Mouse (Mus musculus): ENCODE results near the gene Csrp1. TPM values are rescaled to one million over a fixed set of nuclear protein-coding genes. Genes with fewer than 3 reads are reported as not detected.
A peak's percentile ranks its signal among the peaks of the same experiment; 100 is the strongest.

The Csrp1 gene
- total RNA-seq, 2 experiments from 2014 or later: 197 to 219 TPM

DNA sequence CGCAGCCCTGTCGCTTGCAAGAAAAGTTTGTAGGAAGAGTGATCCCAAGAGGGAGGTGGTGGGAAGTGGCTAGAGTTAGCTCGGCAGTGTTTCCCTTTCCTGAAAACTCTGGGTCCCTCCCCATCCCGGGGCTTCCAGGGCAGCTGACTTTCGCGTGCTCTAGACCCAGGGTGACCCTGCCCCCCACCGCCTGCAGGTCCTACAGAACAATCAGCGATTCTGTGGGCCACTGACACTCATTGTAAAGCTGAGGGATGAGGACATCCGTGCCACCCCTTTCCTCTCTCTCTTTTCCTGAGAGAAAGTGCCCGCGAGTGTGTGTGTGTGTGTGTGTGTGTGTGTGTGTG, 9.5 kb downstream of the Csrp1 start:
- DNase-seq (ENCODE audit: extremely low spot score in 1 of 2, low spot score in 1 of 2): no peak

DNA sequence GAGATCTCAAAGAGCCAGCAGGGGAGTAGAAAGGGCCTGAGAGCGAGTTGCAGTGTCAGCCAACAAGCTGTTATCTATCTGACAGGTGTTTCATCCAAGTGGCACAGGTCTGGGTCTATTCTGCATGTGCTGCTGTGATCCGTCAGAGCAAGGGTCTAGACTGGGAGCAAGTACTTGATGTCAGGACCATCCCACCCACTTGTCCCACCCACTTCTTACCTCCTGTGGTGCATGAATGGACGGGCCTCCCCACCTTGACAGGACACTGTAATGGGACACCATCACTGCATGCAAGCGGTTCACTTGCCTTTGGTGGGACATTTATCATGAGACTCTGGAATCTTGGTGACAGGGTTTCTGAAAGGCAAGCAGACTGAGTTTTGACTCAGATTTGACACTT, 10.0 kb downstream of the Csrp1 start:
- DNase-seq (ENCODE audit: extremely low spot score in 1 of 2, low spot score in 1 of 2): no peak

DNA sequence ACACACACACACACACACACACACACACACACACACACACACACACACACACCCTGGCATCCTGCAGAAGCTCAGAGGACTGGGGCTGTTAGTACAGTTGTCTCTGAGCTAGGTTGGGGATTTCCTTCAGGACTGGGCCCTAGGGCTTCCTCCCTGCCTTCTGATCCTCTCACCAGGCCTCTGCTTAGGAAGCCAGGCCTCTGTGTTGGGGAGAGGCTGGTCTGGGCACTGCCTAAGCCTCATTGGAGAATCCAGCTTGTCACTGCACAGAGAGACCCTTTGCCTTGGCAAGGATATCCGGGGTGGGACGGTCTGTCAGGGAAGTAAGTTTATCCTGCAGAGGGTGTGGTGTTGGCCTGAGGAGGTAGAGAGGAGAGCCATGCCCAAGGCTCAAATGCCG, 10.4 kb downstream of the Csrp1 start:
- DNase-seq (ENCODE audit: extremely low spot score in 1 of 2, low spot score in 1 of 2): no peak

DNA sequence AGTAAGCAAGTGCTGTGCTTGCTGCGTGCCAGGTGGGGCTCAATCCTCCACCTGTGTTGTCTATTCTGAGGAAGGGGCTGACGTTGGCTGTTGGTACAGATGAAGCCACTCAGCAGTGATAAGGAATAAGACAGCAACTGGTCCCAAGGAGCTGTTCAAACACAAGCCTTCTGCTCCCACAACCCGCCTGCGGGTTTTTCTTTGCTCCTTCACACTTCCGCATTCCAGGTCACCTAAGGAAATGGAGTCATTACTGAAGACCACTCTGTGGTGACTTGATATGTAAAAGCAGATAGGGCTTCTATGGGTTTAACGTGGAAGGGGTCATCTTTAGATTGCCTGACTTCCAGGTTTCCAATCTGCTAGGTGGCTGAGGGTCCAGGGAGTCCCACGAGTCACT, 11.5 kb downstream of the Csrp1 start:
- no peak for DNase-seq (ENCODE audit: extremely low spot score in 1 of 2, low spot score in 1 of 2)

DNA sequence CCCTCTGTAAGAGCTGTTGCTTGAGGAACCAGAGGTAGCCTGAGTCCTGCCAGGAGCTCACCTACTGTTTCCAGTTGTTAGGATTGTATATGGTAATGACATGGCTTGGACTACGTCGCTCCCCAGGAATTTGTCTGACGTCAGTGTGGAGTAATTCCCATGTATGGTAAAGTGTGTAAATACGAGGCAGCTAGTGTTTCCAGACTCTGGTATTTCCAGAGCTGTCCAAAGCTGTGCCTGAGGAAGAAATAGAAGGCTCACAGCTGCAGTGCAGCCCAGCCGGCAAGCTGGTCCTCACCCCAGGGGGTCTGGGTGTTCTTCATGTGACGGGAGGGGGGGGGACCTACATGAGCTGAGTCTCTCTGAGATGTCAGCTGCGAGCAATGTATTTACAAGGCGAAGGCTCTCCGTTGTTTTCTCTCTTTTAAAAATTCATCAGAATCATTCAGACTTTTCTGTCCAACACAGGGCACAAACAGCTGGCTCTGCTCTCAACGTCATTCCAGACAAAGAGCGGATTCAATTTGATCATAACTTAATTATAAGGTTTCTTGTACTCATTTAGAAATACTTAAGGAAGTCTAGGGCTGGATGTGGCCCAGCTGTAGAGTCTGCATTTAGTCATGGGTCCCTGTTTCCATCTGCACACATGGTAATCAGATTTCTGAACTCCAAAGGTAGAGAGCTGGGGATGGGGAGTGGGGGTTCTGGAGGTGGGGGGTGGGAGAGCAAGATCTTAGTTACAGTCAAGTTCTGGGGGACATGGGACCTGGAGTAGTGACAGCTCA, 12.2 kb downstream of the Csrp1 start:
- DNase-seq (ENCODE audit: extremely low spot score in 1 of 2, low spot score in 1 of 2): no peak

DNA sequence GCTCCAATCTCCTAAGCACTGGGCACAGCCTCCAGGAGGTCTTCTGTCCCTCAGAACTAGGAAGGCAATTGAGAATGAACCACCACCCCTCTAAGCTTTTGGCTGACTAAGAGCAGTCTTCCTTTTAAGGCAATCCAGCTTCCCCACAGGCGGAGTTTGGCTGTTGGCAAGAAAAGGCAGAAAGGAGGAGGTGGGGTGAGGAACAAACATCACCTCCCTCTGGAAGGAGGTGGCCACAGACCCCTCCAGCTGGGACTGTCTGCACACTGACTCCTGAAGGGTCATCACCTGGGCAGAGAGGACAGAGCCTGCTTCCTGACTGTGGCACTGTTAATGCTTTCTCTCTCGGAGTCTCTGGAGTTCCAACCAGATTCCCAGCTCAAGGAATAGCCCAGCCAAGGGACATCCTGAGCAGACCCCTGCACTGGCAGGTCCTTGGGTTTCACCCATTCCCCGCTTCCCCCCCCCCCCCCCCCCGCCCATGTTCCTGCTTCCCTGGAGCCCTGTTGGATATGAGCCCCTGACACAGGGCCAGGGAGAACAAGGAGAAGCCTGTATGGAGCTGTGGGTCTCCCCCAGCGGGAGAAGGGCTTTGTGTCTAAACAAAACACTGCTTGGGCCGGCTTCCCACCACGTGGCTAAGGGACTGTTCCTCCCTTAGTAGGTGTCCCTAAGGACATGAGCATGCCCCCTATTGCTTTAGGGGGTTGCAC, 14.5 kb downstream of the Csrp1 start:
- DNase-seq (ENCODE audit: extremely low spot score in 1 of 2, low spot score in 1 of 2): peak in 1 of 2 experiments; percentile 47

DNA sequence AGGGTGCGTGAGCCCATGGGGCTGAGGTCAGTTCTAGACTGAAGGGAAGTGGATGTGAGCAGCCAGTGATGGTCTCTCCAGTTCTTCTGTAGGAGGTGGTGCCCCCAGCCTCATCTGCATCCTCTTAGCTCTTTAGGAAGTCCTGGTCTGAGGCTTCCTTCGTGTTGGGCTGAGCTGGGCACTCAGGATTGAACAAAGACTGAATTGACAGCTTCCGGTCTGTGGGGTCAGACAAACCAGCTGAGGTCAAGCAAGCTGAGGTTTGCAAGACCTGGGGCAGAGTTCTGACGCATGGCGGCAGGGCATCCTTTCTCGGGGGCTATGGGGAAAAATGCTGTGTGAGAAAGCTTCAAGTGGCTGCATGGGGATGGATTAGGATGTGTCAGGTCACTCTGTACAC, 15.6 kb downstream of the Csrp1 start:
- no peak for DNase-seq (ENCODE audit: extremely low spot score in 1 of 2, low spot score in 1 of 2)

DNA sequence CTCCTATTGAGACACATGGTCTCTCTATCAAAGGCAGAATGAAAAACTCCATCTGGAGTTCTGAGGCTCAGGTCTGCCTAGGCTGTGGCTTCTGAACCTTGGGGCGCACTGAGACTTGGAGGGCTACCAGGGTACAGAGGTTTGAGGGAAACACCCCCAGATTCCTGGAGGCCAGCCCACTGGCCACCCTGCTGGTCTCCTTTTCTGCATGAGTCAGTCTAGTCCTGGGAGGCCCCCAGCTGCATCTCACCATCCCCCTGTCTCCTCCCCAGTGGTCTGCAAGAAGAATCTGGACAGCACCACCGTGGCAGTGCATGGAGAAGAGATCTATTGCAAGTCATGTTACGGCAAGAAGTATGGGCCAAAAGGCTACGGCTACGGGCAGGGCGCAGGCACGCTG, 25.1 kb downstream of the Csrp1 start:
- DNase-seq (ENCODE audit: extremely low spot score in 1 of 2, low spot score in 1 of 2): no peak

DNA sequence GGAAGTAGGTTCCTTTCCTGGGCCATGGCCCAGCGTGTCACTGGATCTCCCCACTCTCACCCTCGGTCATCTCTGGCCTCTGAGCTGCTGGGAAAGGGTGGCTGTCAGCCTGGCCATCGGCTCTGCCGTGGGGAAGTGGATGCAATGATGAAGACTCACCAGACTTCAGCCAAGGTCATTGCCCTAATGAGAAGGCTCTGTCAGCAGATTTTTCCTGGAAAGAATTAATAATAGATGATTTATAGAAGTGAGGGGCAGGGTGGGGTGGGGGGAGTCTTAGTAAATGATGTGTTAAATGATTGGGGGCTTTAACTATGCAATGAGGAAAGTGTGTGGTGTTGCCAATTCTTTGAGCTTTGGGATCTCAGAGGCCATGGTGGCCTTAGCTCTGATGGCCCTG, 26.4 kb downstream of the Csrp1 start:
- DNase-seq (ENCODE audit: extremely low spot score in 1 of 2, low spot score in 1 of 2): no peak

DNA sequence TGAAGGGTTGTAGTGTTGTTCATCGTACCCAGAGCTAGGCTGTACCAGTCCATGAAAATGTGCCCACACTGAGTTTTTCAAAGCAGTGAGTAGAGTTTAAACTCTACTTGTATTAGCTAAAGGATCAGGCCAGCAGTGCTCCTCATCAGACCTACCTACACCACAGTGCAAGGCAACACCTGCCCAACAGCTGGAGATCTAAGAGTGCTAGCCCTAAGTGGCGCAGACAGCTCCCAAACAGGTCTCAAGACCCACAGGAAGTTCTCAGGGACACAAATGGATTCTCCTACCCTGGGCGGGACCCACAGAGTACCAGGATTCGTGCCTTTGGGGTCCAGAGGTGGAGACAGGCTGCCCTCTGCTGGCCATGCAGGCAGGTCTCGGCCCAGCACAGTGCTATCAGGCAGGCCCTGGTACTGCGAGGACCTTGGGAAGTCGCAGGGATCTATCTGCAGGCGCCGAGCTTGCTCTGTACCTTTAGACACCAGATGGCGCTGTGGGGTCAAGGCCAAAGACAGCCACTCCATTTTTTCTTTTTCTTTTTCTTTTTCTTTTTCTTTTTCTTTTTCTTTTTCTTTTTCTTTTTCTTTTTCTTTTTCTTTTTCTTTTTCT, 33.0 kb downstream of the Csrp1 start:
- peak; percentile 61 to 92 for DNase-seq (ENCODE audit: extremely low spot score in 1 of 2, low spot score in 1 of 2)

DNA sequence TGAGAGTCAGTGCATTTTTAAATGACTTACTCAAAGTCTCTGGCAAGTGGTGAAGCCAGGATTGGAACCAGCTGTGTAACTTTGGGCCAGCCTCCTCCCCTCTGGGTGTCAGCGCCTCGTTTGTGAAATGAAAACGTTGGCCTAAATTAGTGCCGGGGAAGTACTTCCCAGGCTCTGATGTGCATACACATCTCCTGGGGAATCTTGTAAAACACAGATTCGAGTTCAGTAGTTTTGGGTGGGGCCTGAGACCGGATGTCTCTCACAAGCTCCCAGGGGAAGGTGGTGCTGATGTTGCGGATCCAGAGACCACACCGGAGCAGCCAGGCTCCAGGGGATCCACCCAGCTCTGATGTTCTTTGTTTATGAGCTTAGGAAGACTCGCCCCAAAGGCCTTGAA, 35.4 kb downstream of the Csrp1 start:
- no peak for DNase-seq (ENCODE audit: extremely low spot score in 1 of 2, low spot score in 1 of 2)

DNA sequence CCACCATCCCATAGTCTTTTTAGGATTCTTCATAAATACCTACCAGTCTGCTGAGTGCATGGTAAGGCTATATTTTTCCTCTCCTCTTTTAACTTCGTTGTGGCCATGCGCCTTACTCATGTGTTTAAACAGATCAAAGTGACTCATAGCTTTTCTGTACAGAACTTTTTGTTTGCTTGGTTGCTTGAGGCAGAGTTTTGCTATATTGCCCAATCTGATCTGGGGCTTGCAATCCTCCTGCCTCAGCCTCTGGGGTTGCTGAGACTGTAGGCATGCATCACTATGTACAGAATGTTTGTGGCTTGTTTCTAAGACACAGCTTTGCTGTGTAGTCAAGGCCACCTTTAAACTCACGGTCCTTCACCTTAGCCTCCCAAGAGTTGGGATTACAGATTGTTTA, 36.1 kb downstream of the Csrp1 start:
- DNase-seq (ENCODE audit: extremely low spot score in 1 of 2, low spot score in 1 of 2): no peak

DNA sequence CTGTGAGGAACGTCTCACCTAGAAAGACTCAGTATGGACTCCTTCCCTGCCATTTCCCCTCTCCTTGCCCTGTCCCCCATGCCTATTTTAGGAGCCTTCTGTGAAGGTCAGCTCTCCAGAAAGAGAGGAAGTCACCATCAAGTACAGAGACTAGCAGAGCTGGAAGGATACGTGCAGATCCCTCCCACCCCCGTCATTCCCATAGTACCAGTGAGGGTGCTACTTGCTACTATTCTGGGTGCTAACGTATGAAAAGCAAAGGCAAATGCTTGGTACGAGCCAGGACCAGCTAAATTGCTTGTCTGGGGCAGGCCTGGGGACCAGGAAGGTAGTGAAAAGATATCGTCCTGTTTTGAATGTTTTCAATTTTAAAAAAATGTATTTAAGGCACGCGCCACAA, 37.4 kb downstream of the Csrp1 start:
- DNase-seq (ENCODE audit: extremely low spot score in 1 of 2, low spot score in 1 of 2): no peak

DNA sequence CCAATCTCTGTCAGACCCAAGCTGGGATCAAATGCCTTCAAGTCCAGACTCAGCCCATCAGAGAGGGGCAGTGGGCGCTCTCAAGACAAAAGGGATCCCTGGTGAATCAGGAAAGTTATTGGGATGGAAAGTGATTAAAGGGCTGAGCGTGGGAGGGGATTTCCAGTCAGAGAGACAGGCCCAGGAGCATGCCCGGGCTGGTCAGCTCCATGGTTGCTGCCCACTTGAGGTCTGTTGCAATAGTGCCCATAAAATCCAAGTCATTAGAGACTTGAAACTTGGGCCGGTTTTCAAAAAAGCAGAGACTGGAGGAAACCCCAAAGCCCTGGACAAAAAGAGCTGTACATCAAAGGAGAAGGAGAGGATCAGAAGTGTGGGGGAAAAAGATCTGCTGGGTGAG, 39.8 kb downstream of the Csrp1 start:
- DNase-seq (ENCODE audit: extremely low spot score in 1 of 2, low spot score in 1 of 2): no peak

DNA sequence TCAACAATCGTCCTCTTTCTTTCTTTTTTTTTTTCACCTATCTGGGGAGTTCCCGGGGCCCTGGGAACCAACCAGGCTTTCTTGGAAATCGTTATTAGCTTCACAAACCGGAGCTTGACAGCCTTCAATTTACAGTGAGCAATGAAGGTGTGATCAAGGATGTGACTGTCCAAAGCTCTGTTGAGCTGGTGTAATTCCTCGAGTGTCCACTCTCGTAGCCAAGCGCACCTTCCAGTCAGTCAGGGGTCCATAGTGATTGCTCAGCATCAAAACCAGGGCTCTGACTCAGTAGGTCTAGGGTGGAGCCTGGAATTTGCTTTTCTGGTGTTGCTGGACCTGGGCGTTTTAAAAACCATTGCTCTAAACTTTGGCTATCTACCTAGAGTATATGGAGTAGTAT, 40.4 kb downstream of the Csrp1 start:
- no peak for DNase-seq (ENCODE audit: extremely low spot score in 1 of 2, low spot score in 1 of 2)

DNA sequence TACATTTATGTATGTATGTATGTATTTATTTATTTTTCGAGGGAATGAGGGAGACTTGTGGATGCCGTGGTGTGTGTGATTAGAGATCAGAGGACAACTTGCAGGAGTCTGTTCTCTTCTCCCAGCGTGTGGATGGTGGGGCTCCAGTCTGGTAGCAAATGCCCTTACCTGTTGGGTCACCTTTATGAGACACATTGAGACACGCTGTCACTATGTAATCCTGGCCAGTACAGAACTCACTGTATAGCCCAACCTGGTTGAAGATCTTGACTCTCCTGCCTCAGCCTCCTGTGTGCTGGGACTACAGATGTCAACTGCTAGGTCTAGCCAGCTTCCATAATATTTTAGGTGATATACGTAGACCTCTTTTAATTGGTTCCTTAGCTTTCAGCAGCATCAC, 41.9 kb downstream of the Csrp1 start:
- DNase-seq (ENCODE audit: extremely low spot score in 1 of 2, low spot score in 1 of 2): no peak

DNA sequence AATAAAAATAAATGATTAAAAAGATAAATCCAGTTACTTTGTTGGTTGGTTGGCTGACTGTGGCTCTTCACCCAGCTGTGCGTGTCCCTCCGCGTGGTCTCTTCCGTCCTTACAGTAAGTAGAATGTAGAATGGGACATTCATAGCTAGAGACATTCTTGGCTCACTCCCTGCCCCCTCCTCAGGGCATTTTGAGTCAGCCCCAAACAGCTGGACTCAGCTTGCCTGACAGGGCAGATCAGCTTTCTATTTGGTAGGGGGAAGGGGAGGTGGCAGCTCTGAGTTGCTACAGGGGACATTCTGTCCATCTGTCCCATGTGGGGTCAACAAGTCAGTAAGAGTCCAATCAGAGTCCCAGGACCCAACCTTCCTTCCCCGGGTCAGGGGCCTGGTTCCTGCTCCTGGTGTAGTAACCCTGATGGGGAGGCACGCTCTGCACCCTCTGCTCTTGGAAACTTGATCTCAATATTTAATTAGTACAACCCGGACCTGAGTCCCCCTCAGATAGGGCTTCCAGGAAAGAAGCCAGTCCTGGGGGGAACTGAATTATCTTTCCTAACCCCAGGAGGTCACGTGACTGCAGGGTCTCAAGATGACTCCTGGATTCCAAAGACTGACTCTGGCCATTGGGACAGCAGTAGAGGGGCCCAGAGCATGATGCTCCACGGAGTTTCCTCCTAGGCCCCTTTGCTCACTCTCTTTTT, 43.8 kb downstream of the Csrp1 start:
- no peak for DNase-seq (ENCODE audit: extremely low spot score in 1 of 2, low spot score in 1 of 2)

DNA sequence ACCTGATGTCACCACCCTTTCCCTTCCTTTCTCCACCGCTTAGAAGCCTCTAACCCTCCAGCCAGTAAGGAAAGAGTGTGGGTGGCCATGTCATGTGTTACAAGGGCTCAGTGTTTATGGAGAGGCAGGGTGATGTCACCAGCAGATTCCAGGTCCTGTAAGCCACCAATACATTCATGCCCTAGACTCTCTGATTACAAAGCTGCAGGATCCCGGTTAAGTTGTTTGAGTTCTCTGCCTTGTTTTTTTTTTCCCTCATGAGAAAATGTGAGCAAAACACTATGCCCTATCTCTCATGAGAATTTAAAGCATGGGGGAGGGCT, 44.3 kb downstream of the Csrp1 start:
- DNase-seq (ENCODE audit: extremely low spot score in 1 of 2, low spot score in 1 of 2): no peak

DNA sequence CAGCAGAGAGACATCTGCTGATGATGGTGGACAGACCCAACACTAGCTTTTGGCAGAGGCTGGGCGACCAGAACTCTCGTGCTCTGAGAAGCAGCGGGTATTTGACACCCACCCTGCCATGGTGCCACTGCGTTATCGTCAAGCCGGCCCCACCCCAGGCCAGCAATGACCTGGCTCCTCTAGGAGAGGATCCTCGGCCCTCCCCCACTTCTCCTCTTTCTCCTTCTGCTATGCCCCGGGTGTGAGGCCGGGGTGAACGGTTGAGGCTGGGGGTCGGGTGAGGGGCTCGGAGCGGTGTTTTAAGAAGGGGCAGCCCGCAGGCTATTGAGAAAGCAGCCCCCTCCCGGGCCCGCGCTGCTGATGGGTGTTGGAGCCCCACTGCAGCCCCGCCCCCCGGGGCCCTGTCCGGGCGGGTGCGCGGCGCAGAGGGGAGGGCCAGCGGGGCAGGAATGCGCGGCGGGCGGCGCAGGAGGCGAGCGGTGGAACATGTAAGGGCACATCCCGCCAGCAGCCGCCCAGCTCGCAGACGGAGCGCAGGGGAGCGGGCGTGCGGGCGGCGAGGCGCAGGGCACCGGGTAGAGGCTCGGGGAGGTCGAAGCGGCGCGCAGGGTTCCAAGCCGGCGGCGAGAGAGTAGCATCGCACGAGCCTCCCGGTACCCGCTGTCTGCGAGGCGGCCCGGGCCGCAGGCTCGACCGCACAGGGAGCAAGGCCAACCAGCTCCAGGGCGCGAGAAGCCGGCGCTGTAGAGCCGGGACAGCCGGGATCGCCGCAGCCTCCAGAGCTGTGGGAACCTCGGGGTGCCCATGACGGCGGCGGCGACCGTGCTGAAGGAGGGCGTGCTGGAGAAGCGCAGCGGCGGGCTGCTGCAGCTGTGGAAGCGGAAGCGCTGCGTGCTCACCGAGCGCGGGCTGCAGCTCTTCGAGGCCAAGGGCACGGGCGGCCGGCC, 46.1 kb downstream of the Csrp1 start, which contains the start of gene Phlda3:
Phlda3 (plus strand) TSS at position 475 of the 947 bp plus-strand sequence.
- DNase-seq (ENCODE audit: extremely low spot score in 1 of 2, low spot score in 1 of 2): peak; percentile 50 to 54

All from layer of hippocampus, postnatal 25 days (tissue).